Mouse (Mus musculus) megakaryocyte-erythroid progenitor cell, adult 5 weeks (primary cell): Measurements from ENCODE around the gene Pdcl3. TPM values are rescaled to one million over a fixed set of nuclear protein-coding genes. Genes with fewer than 3 reads are reported as not detected.

ENCODE experiments used
- polyA plus RNA-seq: library from polyadenylated mRNA; stranded (reverse); fragments of >175 nt; gene quantifications from 2 replicates; pipeline ENCODE4 v1.2.3, GENCODE M21; 2012

Gene Pdcl3
- 33.3 and 46.9 TPM in 2 replicates for polyA plus RNA-seq

DNA sequence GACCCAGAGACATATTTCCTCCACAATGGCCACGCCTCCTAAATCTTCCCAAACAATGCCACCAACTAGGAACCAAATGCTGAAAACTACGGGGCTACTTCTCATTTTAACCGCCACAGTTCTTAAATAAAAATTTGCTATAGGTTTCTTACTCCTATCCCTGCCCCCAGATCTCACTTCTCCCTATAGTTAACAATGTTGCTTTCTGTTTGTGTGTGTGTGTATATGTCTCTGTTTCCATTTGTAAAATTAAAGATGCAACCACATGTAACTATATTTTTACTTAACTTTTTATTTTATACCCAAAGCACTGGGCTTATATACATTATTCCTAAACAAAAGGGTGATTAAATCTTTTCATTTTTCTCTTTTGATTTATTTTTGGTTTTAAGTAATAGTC is at the start of gene Pdcl3:
Pdcl3 (plus strand) TSS at position 301 of the 400 bp plus-strand sequence.

DNA sequence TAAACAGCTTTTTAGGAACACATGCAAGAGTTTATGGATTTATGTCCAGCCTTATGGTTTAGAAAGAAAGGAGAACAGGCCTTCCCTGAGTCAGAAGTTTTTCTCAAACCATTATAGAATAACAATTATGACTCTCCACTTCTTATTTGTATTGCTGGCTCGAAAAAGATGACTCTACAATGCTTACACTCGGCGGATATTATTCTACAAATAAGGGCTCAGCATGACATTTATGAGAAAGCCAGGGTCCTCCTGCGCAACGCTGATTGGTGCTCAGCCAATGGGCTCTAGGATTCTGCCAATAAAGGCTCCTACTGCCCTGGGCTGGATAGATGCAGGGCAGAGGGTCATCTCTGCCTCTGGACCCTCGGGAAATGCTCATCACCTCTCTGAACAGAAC is 46.6 kb upstream of the Pdcl3 start, which contains the start of gene Nms:
Nms (plus strand) TSS at position 301 of the 400 bp plus-strand sequence.

Other genes starting within 250 kb of the Pdcl3 start
- 0.05 and 0.18 TPM in 2 replicates for gene Lonrf2, start 148.9 kb upstream of the Pdcl3 start, polyA plus RNA-seq
- gene Chst10, start 87.4 kb upstream of the Pdcl3 start, polyA plus RNA-seq, result 0.61 and 1.6 TPM in 2 replicates
- gene Nms, start 46.5 kb upstream of the Pdcl3 start, polyA plus RNA-seq, result not detected in 2 replicates
- gene Npas2, start 208.1 kb downstream of the Pdcl3 start, polyA plus RNA-seq, result 0.12 TPM in 1 of 2 replicates, not detected in the other